Mouse (Mus musculus) heart, embryonic 14.5 days (tissue): Measurements from ENCODE around the gene 1300017J02Rik. TPM values are rescaled to one million over a fixed set of nuclear protein-coding genes. Genes with fewer than 3 reads are reported as not detected.

Source experiments
- ATAC-seq: fragments of 200-750 bp; cut with Nextera tagmentation; 2 replicates; pipeline ENCODE4 v1.8.0; 2017; ENCODE audit warnings: low read depth, moderate TSS enrichment; ENCODE audit not compliant: insufficient number of reproducible peaks, insufficient read depth, low FRiP score
- H3K27ac ChIP-seq, 2 experiments: fragments of 200-500 bp in 1 of 2; fragments of 300-500 bp in 1 of 2; sonication (generic) in 1 of 2; replicated peaks in 1 of 2; 2 replicates each; pipeline ENCODE4 v1.5.1; 2012 to 2014; ENCODE audit warnings: low read depth in 2 of 2, low read length in 2 of 2, control low read depth in 1 of 2, mild to moderate bottlenecking in 1 of 2, mixed read lengths in 1 of 2; ENCODE audit not compliant: control insufficient read depth in 1 of 2, insufficient read depth in 1 of 2
- H3K27me3 ChIP-seq: fragments of 300-500 bp; sonication (generic); 2 replicates; pipeline ENCODE4 v1.6.1; 2014; ENCODE audit warnings: mild to moderate bottlenecking, low read length, control low read depth; ENCODE audit not compliant: control insufficient read depth, insufficient read depth
- H3K36me3 ChIP-seq: fragments of 300-500 bp; sonication (generic); 2 replicates; pipeline ENCODE4 v1.6.1; 2014; ENCODE audit warnings: mild to moderate bottlenecking, control low read depth, low read length, mixed read lengths; ENCODE audit not compliant: control insufficient read depth, insufficient read depth
- H3K4me1 ChIP-seq, 2 experiments: fragments of 200-500 bp in 1 of 2; fragments of 300-500 bp in 1 of 2; sonication (generic) in 1 of 2; 2 replicates each; pipeline ENCODE4 v1.6.1; 2012 to 2014; ENCODE audit warnings: low read length in 2 of 2, control low read depth in 1 of 2, mixed read lengths in 1 of 2; ENCODE audit not compliant: control insufficient read depth in 2 of 2, insufficient read depth in 2 of 2
- H3K4me2 ChIP-seq: fragments of 300-500 bp; sonication (generic); 2 replicates; pipeline ENCODE4 v1.6.1; 2014; ENCODE audit warnings: mild to moderate bottlenecking, low read length
- H3K4me3 ChIP-seq, 2 experiments: fragments of 200-500 bp in 1 of 2; fragments of 300-500 bp in 1 of 2; sonication (generic) in 1 of 2; 2 replicates each; pipeline ENCODE4 v1.5.1; 2012 to 2014; ENCODE audit warnings: low read length in 2 of 2, mild to moderate bottlenecking in 2 of 2, control low read depth in 1 of 2, low read depth in 1 of 2, moderate library complexity in 1 of 2; ENCODE audit not compliant: control insufficient read depth in 1 of 2, insufficient read depth in 1 of 2
- H3K9ac ChIP-seq: fragments of 300-500 bp; sonication (generic); 2 replicates; pipeline ENCODE4 v1.6.1; 2014; ENCODE audit warnings: mild to moderate bottlenecking, low read length
- H3K9me3 ChIP-seq: fragments of 300-500 bp; sonication (generic); 2 replicates; pipeline ENCODE4 v1.6.1; 2016; ENCODE audit warnings: low read length, control low read depth; ENCODE audit not compliant: control insufficient read depth
- WGBS: fragments of 180-500 bp; shearing (Covaris S2); extraction: QIAGEN DNeasy Blood & Tissue Kit; methylation state at CpG from one replicate; pipeline ENCODE4 v1.1.7; 2014; 5-methylcytosine and 5-hydroxymethylcytosine counted together
- polyA plus RNA-seq: library from polyadenylated mRNA; unstranded; fragments of >200 nt; fragmentation: Nextera tagmentation; extraction: Ambion mirVana; gene quantifications from 2 replicates; pipeline ENCODE4 v1.2.1, GENCODE M21; 2014

Gene 1300017J02Rik
- polyA plus RNA-seq, 1 experiment from 2014 or later, result 1.3 TPM

DNA sequence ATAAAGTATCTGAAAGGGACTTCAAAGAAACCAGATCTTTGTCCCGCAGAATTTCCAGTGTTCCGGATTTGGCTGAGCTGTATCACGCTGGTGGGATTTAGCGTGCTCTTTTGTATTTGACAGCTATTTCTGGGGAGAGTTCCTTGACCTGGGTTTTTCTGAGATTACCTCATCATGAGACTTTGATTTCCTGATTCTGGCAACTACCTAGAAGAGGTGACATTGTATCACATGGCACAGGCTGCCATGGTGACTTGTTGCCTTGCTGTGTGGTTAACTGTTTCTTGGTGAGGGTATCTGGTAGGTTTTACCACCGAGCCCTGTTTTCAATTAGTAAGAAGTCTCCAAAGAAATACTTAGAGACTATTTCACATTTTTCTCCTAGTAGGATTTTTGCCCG lies 65.4 kb downstream of the 1300017J02Rik start:
- Histone ChIP-seq H3K27ac (no peak overlapping the region), H3K4me3 (no peak overlapping the region), H3K4me1 (no peaks in the 10 kb centered on the region), H3K9ac (no peak overlapping the region), H3K9me3 (no peaks in the 10 kb centered on the region), H3K36me3 (no peaks in the 10 kb centered on the region), H3K4me2 (no peak overlapping the region), H3K27me3 (no peaks in the 10 kb centered on the region)
- 86% methylated on average over 6 of the region's 6 CpGs for WGBS
- no peak for ATAC-seq

DNA sequence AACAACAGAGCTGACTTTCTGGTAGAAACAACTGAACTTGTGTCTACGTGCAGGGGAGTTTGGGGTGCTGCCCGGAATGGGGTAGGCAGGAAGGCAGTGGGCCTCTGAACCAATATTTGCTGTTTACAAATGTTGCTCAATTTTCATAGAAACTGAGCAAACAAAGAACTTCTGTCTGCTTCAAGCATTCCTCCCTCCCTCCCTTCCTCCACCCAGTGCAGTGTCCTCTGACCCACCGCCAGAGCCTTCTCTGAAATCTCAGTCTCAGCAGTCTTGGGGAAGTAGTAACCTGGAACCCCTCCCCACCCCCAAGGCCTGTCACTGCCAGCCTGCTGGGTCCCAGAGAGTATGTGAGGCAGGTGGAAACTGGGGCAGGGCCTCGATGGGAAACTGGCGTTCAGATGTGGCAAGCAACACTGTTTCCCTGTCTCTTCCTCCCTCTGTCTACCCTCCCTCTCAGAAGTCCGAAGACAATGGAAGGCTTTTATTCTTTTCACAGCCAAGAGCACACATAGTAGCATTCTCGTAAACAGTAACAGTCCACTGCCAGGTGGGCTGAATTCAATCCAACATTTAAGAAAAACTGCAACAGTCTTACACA lies 70.2 kb downstream of the 1300017J02Rik start:
- Histone ChIP-seq H3K36me3 (no peaks in the 10 kb centered on the region), H3K4me2 (no peak overlapping the region), H3K27me3 (no peaks in the 10 kb centered on the region), H3K27ac (no peak overlapping the region), H3K4me1 (peaks cover 5 to 8% of the 10 kb centered on the region in 2 experiments; a peak in 2 of 4 replicates), H3K9ac (no peak overlapping the region), H3K9me3 (no peaks in the 10 kb centered on the region), H3K4me3 (no peak overlapping the region)
- no peak for ATAC-seq
- WGBS, result 73% methylated on average over 7 of the region's 7 CpGs

DNA sequence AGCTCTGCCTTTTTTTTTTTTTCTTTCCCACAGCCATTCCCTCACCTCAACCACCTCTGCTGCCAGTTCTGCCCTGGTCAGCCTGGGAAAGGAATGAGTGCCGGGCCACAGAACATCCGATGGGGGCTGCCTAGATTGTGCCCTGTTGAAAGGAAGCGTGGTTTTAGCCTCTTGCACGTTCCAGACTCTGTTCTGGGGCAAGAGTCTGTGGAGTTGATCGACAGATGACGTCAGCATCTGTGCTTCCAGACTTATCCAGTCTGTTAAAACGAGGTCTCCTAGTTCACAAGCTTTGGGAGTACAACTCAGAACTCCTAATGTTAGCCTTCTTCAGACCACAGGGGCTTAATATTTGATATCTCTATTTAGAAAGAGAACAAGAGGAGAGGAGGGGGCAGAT lies 70.8 kb downstream of the 1300017J02Rik start:
- 53% methylated on average over 7 of the region's 7 CpGs for WGBS
- no peaks in the 10 kb centered on the region for H3K36me3 ChIP-seq
- no peak overlapping the region for H3K4me2 ChIP-seq
- peaks cover 5 to 8% of the 10 kb centered on the region in 2 experiments; a peak in 2 of 4 replicates for H3K4me1 ChIP-seq
- H3K4me3 ChIP-seq, result no peak overlapping the region
- H3K27ac ChIP-seq, result no peak overlapping the region
- H3K9me3 ChIP-seq, result no peaks in the 10 kb centered on the region
- H3K9ac ChIP-seq, result no peak overlapping the region
- no peaks in the 10 kb centered on the region for H3K27me3 ChIP-seq
- ATAC-seq, result no peak

DNA sequence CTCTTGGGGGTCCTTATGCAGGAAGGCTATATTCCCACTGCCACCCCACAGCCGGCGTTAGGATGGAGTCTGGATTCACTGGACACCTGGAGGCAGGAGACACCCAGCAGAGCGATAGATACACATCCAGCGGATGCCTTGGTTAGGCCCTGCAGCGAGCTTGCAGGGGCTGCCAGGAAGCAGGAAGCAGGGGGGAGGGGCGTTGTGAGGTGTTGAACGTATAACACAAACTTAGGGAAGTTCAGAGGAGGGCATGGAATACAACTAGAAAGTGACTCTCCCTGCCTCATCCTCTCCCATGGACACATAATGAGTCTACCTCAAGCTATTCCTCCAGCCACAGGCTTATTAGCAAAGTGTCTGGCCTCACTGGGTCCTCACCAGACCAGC lies 71.9 kb downstream of the 1300017J02Rik start:
- no peak overlapping the region for H3K4me2 ChIP-seq
- no peak overlapping the region for H3K27ac ChIP-seq
- H3K9me3 ChIP-seq, result no peaks in the 10 kb centered on the region
- no peaks in the 10 kb centered on the region for H3K36me3 ChIP-seq
- no peak overlapping the region for H3K9ac ChIP-seq
- ATAC-seq, result no peak
- H3K4me3 ChIP-seq, result no peak overlapping the region
- H3K4me1 ChIP-seq, result peaks cover 5 to 8% of the 10 kb centered on the region in 2 experiments; a peak in 2 of 4 replicates
- no peaks in the 10 kb centered on the region for H3K27me3 ChIP-seq
- 61% methylated on average over 7 of the region's 7 CpGs for WGBS

DNA sequence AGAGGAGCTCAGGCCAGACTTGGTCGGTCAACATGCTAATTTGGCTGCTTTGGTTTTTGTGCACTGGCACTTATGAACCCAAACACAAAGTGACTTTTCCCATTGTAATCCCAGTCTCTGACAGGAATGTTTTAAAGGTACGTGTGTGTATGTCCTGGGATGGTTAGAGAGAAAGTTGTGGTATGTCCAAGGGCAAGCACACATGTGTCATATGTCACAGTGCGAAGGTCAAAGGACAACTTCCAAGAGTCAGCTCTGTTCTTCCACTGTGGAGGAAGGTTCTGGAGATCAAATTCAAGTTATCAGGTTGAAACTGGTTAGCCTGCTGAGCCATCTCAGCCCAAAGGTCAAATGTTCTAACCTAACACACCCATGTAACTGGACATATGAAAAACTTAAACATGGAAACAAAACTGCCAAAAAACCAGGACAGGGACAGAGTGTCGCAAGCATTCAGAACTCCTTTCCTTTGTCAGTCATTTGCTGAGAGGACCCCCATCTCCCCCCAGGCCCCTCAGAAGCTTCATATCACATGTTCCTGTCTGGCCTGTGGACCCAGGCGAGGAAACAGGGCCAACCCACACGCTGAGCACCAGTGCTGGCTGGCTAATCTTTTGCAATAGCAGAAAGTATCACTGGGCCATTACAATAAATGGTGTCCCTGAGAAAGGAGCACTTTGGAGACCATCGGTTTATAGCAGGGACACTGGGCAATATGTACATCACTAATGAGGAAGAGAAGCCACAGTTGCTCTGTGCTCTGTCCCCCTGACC lies 72.5 kb downstream of the 1300017J02Rik start:
- WGBS, result 87% methylated on average over 7 of the region's 7 CpGs
- Histone ChIP-seq H3K36me3 (no peaks in the 10 kb centered on the region), H3K27me3 (no peaks in the 10 kb centered on the region), H3K9me3 (no peaks in the 10 kb centered on the region), H3K9ac (no peak overlapping the region), H3K4me2 (no peak overlapping the region), H3K4me3 (no peak overlapping the region), H3K27ac (no peak overlapping the region), H3K4me1 (peaks cover 5 to 8% of the 10 kb centered on the region in 2 experiments; a peak in 2 of 4 replicates)
- ATAC-seq, result no peak

DNA sequence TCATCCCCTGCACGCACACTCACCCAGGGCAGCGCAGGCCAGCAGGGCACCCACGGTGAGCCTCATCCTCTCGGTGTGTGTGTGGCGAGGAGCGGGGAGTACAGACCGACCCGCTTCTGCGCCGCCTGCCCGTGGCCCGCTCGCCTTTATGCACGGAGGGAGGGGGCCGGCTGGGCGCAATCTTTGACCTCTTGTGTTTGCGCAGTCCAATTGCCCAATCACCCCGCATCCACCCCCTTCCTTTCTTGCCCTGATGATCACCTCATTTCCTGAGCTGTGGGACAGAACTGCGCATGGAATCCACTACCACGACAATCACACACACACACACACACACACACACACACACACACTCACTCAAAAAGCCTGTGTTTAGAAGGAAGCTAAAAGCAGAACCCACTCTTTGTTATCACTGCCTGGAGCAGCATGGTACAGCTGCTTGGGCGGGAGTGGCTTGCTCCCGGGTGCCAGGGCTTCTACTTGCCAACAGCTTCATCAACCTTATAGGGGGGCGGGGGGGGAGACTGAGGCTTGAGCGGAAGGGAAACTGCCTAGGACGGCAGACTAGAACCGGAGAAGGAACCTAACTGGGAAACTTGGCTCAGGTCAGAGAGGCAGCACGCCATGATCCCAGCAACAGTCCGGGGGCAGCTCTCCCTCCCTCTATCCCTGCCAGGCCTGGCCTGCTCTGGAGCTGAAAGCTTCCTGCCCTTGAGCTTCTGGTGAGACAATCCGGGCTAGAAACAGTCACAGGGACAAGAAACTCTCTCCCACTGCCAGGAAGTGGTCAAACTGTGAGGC lies 74.5 kb downstream of the 1300017J02Rik start, which contains the start of the genes Gm20425 and Trf:
TSS of gene Gm20425 (minus strand) at position 157 of the 801 bp plus-strand sequence.
TSS of gene Trf (minus strand) at position 294 of the 801 bp plus-strand sequence.
- peak within 1 kb of the TSS; percentile 10 to 27; a peak in 3 of 4 replicates for H3K4me3 ChIP-seq
- peaks cover 5 to 8% of the 10 kb centered on the region in 2 experiments; a peak in 2 of 4 replicates for H3K4me1 ChIP-seq
- H3K27ac ChIP-seq, result peak within 1 kb of the TSS; percentile 25 to 30
- no peaks in the 10 kb centered on the region for H3K27me3 ChIP-seq
- 40% methylated on average over 29 of the region's 29 CpGs for WGBS
- H3K36me3 ChIP-seq, result no peaks in the 10 kb centered on the region
- peak within 1 kb of the TSS; percentile 48 for H3K4me2 ChIP-seq
- H3K9me3 ChIP-seq, result no peaks in the 10 kb centered on the region
- peak within 1 kb of the TSS; percentile 49 for H3K9ac ChIP-seq
- peak; percentile 57 for ATAC-seq

DNA sequence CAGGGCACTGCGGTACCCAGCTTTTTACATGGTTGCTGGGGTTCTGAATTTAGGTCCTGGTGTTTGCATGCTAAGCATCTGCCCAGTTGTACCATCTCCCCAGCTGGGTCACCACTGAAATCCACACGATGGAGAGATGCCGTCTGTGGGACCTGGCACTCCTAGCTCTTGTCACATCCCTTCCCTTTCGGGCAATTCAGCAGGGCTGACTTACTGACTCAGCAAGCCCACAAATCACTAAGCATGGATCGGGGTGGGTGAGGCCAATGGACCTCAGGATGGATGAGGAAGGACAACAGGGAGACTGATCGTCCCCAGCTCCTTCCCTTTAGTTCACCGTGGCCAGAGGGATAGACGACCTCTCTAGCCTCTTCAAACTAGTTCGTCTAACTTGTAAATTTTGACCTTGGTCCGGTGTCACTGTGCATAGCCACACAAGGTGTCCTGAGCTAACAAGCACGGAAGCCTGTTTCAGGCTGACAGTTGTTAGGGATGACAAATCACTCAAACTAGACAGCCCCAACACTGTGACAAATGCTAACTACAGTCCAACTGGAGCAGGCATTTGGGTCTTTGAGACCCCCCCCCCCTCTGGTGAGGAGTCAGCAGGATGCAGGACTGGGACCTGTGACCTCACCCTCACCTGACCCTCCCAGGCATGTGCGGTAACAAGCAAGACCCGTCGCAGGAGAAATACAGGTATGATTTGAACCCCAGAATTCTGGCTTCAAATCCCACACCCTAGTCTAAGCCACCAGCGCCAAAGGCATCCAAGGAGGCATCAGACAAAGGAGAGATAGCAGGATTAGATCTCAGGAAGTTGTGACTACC lies 75.6 kb downstream of the 1300017J02Rik start:
- WGBS, result 79% methylated on average over 15 of the region's 15 CpGs
- no peak overlapping the region for H3K4me2 ChIP-seq

More for the DNA sequence above, 75.6 kb downstream of the 1300017J02Rik start:
- H3K27ac ChIP-seq, result no peak overlapping the region
- no peaks in the 10 kb centered on the region for H3K27me3 ChIP-seq
- H3K9me3 ChIP-seq, result no peaks in the 10 kb centered on the region
- ATAC-seq, result no peak
- peaks cover 5 to 8% of the 10 kb centered on the region in 2 experiments; a peak in 2 of 4 replicates for H3K4me1 ChIP-seq
- no peak overlapping the region for H3K9ac ChIP-seq
- no peak overlapping the region for H3K4me3 ChIP-seq
- no peaks in the 10 kb centered on the region for H3K36me3 ChIP-seq
